Mouse (Mus musculus): Measurements from ENCODE around the gene Kif13a. TPM values are rescaled to one million over a fixed set of nuclear protein-coding genes. Genes with fewer than 3 reads are reported as not detected.

Gene Kif13a
- polyA plus RNA-seq, 1 experiment from 2014 or later: 18.5 TPM

- Histone ChIP-seq H3K9me3 (no peaks in the 10 kb centered on the region), H3K27me3 (no peaks in the 10 kb centered on the region), H3K4me2 (no peak overlapping the region), H3K9ac (no peak overlapping the region), H3K4me3 (replicated peaks) (no peak overlapping the region), H3K27ac (no peak overlapping the region), H3K4me1 (no peaks in the 10 kb centered on the region), H3K36me3 (replicated peaks) (peaks cover 30% of the 10 kb centered on the region)
- no peak for ATAC-seq (ENCODE audit: low FRiP score)
- WGBS: 89% methylated on average over 2 of the region's 2 CpGs
These were observed 142.8 kb downstream of the Kif13a start for GRCm38 (mm10) chr13:46786836-46787235.

DNA sequence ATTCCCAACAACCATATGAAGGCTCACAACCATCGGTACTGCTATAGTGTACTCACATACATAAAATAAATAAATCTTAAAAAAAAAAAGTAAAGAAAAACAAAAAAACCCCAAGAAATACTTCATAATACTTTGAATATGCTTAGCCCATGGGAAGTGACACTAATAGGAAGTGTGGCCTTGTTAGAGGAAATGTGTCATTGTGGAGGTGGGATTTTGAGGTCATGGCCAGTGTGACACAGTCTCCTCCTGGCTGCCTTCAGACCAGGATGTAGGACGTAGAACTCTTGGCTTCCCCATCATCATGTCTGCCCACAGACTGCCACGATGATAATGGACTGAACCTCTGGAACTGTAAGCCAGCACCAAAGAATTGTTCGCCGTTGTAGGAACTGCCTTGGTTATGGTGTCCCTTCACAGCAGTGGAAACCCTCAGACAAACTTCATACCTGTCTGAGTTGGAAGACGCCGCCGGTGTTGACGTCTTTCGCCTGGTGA is 143.6 kb downstream of the Kif13a start:
- ATAC-seq (ENCODE audit: low FRiP score): no peak
- H3K4me1 ChIP-seq: no peaks in the 10 kb centered on the region
- no peak overlapping the region for H3K4me3 ChIP-seq (replicated peaks)
- 93% methylated on average over 10 of the region's 10 CpGs for WGBS
- no peak overlapping the region for H3K9ac ChIP-seq
- no peaks in the 10 kb centered on the region for H3K9me3 ChIP-seq
- H3K27ac ChIP-seq: no peak overlapping the region
- H3K36me3 ChIP-seq (replicated peaks): peaks cover 30% of the 10 kb centered on the region
- H3K4me2 ChIP-seq: no peak overlapping the region
- H3K27me3 ChIP-seq: no peaks in the 10 kb centered on the region

GRCm38 (mm10) chr13:46780379-46780778 is 149.3 kb downstream of the Kif13a start:
- no peak overlapping the region for H3K9ac ChIP-seq
- H3K4me1 ChIP-seq: no peaks in the 10 kb centered on the region
- no peak overlapping the region for H3K4me3 ChIP-seq (replicated peaks)
- no peak for ATAC-seq (ENCODE audit: low FRiP score)
- no peaks in the 10 kb centered on the region for H3K27me3 ChIP-seq
- WGBS: 92% methylated on average over 11 of the region's 11 CpGs
- no peak overlapping the region for H3K27ac ChIP-seq
- no peaks in the 10 kb centered on the region for H3K9me3 ChIP-seq
- H3K4me2 ChIP-seq: no peak overlapping the region
- H3K36me3 ChIP-seq (replicated peaks): peaks cover 37% of the 10 kb centered on the region

DNA sequence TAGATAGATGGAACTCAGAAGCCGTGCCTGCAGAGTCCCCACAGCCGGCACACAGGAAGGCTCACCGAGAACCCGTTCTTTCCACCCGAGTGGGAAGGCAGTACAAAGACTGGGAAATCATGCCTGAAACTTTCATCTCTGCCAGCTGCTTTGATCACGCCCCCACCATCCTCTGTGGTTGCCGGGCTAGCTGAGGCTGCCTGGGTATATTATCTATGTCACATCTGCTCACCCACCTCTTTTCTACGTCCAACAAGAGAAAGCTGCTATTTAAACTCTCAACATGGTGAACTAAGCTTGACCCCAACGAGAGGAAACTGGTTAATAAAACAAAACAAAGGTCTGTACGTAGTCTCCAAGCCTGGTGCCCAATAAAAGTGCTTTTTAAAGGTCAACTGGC is 149.8 kb downstream of the Kif13a start:
- Histone ChIP-seq H3K36me3 (replicated peaks) (peaks cover 36% of the 10 kb centered on the region; the same call in 1 of the 2 replicates), H3K4me2 (no peak overlapping the region), H3K27me3 (no peaks in the 10 kb centered on the region), H3K27ac (no peak overlapping the region), H3K4me3 (replicated peaks) (no peak overlapping the region), H3K9me3 (no peaks in the 10 kb centered on the region), H3K9ac (no peak overlapping the region), H3K4me1 (no peaks in the 10 kb centered on the region)
- no peak for ATAC-seq (ENCODE audit: low FRiP score)
- WGBS: 75% methylated on average over 10 of the region's 10 CpGs

DNA sequence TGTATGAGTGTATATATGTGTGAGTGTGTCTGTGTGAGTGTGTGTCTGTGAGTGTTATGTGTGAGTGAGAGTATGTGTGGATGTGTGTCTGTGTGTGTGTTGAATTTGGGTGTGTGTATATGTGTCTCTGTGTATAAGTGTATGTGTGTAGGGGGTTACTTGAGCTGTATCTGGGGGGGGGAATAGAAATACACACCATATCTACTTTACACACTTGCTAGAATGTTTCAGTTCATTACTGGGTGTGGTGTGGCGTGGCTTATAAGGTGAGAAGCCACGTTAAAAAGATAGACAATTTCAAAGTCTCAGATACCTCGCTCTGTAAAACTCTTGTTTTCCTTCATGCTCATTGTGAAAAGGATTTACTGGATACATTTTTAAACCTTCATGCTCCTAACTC is 152.2 kb downstream of the Kif13a start:
- Histone ChIP-seq H3K27me3 (no peaks in the 10 kb centered on the region), H3K27ac (no peak overlapping the region), H3K4me2 (no peak overlapping the region), H3K9me3 (no peaks in the 10 kb centered on the region), H3K9ac (no peak overlapping the region), H3K36me3 (replicated peaks) (peaks cover 40% of the 10 kb centered on the region), H3K4me1 (no peaks in the 10 kb centered on the region), H3K4me3 (replicated peaks) (no peak overlapping the region)
- WGBS: 90% methylated on average over 3 of the region's 3 CpGs
- ATAC-seq (ENCODE audit: low FRiP score): no peak

GRCm38 (mm10) chr13:46776636-46777305 is 152.9 kb downstream of the Kif13a start:
- Histone ChIP-seq H3K27ac (no peak overlapping the region), H3K4me2 (no peak overlapping the region), H3K4me1 (no peaks in the 10 kb centered on the region), H3K9ac (no peak overlapping the region), H3K4me3 (replicated peaks) (no peak overlapping the region), H3K27me3 (no peaks in the 10 kb centered on the region), H3K9me3 (no peaks in the 10 kb centered on the region), H3K36me3 (replicated peaks) (peaks cover 47% of the 10 kb centered on the region)
- WGBS: 84% methylated on average over 14 of the region's 14 CpGs
- ATAC-seq (ENCODE audit: low FRiP score): no peak

DNA sequence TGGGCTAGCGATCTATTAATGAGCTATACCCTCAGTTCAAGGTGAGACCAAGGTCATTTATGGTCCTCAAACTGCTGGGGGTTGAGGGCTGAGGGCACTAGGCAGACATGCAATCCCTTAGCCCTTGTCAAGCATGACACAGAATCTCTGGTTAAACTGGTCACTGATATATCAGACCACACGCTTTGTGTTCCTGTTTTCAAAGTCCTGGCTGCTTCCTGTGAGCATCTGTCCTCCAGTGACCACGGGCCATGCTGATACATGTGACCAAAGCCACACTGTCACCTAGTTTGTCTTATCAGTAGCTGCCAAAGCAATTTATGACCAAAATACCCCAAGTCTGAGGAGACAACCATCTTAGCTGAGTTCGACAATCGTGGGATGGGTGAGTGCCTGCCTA is 154.7 kb downstream of the Kif13a start:
- H3K9me3 ChIP-seq: no peaks in the 10 kb centered on the region
- no peaks in the 10 kb centered on the region for H3K4me1 ChIP-seq
- WGBS: 95% methylated on average over 5 of the region's 5 CpGs
- H3K9ac ChIP-seq: no peak overlapping the region
- no peak for ATAC-seq (ENCODE audit: low FRiP score)
- no peak overlapping the region for H3K4me2 ChIP-seq
- no peak overlapping the region for H3K4me3 ChIP-seq (replicated peaks)
- peaks cover 59% of the 10 kb centered on the region for H3K36me3 ChIP-seq (replicated peaks)
- no peaks in the 10 kb centered on the region for H3K27me3 ChIP-seq
- H3K27ac ChIP-seq: no peak overlapping the region

GRCm38 (mm10) chr13:46772581-46772980 is 157.1 kb downstream of the Kif13a start:
- H3K9me3 ChIP-seq: no peaks in the 10 kb centered on the region
- ATAC-seq (ENCODE audit: low FRiP score): no peak
- H3K27me3 ChIP-seq: no peaks in the 10 kb centered on the region
- no peak overlapping the region for H3K27ac ChIP-seq
- peaks cover 69% of the 10 kb centered on the region for H3K36me3 ChIP-seq (replicated peaks)
- WGBS: 98% methylated on average over 13 of the region's 13 CpGs
- no peaks in the 10 kb centered on the region for H3K4me1 ChIP-seq
- no peak overlapping the region for H3K9ac ChIP-seq
- H3K4me2 ChIP-seq: no peak overlapping the region
- no peak overlapping the region for H3K4me3 ChIP-seq (replicated peaks)

DNA sequence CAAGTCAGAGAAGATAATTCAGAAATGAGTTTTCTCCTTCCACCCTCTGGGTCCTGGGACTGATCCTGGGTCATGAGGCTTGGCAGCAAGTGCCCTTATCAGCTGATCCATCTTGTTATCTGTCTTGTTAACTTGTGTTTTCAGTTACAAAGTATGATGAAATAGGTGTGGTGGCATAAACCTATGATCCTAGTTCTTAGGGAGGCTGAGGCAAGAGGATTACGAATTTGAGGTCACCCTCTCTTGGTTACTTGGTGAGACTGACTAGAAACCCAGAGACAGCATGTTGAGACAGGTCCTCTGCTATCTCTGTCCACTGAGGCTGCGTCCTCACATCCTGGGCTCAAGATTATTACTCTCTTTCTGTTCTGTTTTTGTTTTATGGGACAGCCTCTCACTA is 164.3 kb downstream of the Kif13a start:
- H3K36me3 ChIP-seq (replicated peaks): peaks cover 43% of the 10 kb centered on the region

GRCm38 (mm10) chr13:46763210-46763609 is 166.5 kb downstream of the Kif13a start:
- H3K4me2 ChIP-seq: no peak overlapping the region
- no peak overlapping the region for H3K27ac ChIP-seq
- peaks cover 32% of the 10 kb centered on the region for H3K36me3 ChIP-seq (replicated peaks)
- no peak for ATAC-seq (ENCODE audit: low FRiP score)
- H3K4me1 ChIP-seq: peaks cover 6% of the 10 kb centered on the region; the same call in 1 of the 2 replicates
- H3K9me3 ChIP-seq: no peaks in the 10 kb centered on the region
- 94% methylated on average over 9 of the region's 9 CpGs for WGBS
- H3K27me3 ChIP-seq: no peaks in the 10 kb centered on the region
- H3K9ac ChIP-seq: no peak overlapping the region
- no peak overlapping the region for H3K4me3 ChIP-seq (replicated peaks)

More for the DNA sequence above, 164.3 kb downstream of the Kif13a start:
- H3K9ac ChIP-seq: no peak overlapping the region
- WGBS: 93% methylated on average over 2 of the region's 2 CpGs
- no peak overlapping the region for H3K4me2 ChIP-seq
- ATAC-seq (ENCODE audit: low FRiP score): no peak
- H3K27ac ChIP-seq: no peak overlapping the region
- no peaks in the 10 kb centered on the region for H3K9me3 ChIP-seq
- no peak overlapping the region for H3K4me3 ChIP-seq (replicated peaks)
- no peaks in the 10 kb centered on the region for H3K4me1 ChIP-seq
- no peaks in the 10 kb centered on the region for H3K27me3 ChIP-seq

DNA sequence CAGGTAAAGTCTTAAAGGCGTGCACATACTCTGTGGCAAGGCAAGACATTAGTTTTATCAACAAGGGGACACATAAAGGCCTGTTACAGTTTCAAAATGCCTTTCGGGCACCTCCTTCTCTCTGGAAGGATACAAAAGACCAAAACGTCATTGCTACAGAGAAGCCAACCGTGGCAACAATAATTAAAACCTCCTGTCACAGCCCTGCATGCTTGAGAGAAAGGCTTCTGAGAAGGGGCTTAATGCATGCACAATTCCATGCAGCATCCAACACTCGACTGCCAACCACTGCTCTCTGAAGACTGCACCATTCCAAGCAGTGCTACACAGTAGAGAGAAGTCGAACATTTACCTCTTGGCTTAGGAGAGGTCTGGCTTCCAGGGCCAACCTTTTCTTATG is 168.7 kb downstream of the Kif13a start:
- Histone ChIP-seq H3K4me3 (replicated peaks) (no peak overlapping the region), H3K27me3 (no peaks in the 10 kb centered on the region), H3K27ac (no peak overlapping the region), H3K36me3 (replicated peaks) (peaks cover 22% of the 10 kb centered on the region), H3K9me3 (no peaks in the 10 kb centered on the region), H3K4me1 (peaks cover 6% of the 10 kb centered on the region; the same call in 1 of the 2 replicates), H3K4me2 (no peak overlapping the region), H3K9ac (no peak overlapping the region)
- no peak for ATAC-seq (ENCODE audit: low FRiP score)
- WGBS: 76% methylated on average over 6 of the region's 6 CpGs

DNA sequence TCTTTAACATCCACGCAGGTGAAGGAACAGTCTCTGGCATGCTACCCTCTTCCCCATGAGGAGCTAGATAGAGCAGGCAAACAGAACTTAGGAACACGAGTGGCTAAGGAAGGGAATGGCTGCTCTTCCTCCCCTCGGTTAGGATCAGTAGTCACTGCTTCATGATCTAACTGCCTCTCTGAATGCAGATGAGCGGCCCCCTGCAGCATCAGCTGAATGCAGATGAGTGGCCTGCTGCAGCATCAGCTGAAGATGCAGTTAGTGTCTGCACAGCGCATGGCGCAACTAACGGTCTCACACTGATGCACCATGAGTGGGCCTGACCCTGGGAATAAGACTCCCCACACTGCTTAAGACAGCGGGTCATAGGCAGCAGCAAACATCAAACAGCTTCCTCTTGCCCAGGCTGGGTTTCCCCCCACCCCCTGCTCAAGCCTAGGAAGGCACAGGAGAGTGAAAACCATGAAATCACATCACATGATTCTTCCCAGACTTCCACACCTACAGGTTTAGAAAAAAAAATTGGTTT is 170.3 kb downstream of the Kif13a start:
- Histone ChIP-seq H3K4me1 (peaks cover 6% of the 10 kb centered on the region; the same call in 1 of the 2 replicates), H3K4me3 (replicated peaks) (no peak overlapping the region), H3K27ac (no peak overlapping the region), H3K9ac (no peak overlapping the region), H3K27me3 (no peaks in the 10 kb centered on the region), H3K4me2 (no peak overlapping the region), H3K36me3 (replicated peaks) (peaks cover 22% of the 10 kb centered on the region), H3K9me3 (no peaks in the 10 kb centered on the region)
- 56% methylated on average over 8 of the region's 8 CpGs for WGBS
- ATAC-seq (ENCODE audit: low FRiP score): no peak

DNA sequence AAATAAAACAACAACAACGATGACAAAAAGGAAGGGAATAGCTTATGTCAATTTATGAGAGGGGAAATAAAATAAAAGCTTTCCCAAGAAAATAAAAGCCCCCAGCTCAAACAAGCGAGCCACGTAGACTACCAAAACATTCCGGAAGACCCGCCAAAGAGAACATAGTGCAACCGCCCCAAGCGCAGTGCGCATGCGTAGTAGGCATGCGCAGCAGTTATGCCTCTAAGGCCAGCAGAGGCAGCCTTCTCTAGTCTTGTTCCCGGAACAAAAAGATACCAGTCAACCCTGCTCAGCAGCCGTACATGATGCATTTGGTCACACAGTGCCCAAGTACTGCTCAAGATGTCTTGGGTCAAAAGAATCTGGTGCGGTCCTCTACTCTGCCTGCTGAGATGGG is 171.0 kb downstream of the Kif13a start:
- H3K9ac ChIP-seq: no peak overlapping the region
- WGBS: 92% methylated on average over 13 of the region's 13 CpGs
- no peaks in the 10 kb centered on the region for H3K9me3 ChIP-seq
- no peak overlapping the region for H3K27ac ChIP-seq
- no peak overlapping the region for H3K4me3 ChIP-seq (replicated peaks)
- no peak for ATAC-seq (ENCODE audit: low FRiP score)
- no peaks in the 10 kb centered on the region for H3K27me3 ChIP-seq
- peaks cover 6% of the 10 kb centered on the region; the same call in 1 of the 2 replicates for H3K4me1 ChIP-seq
- H3K36me3 ChIP-seq (replicated peaks): peaks cover 22% of the 10 kb centered on the region
- H3K4me2 ChIP-seq: no peak overlapping the region
